Mouse (Mus musculus) left cerebral cortex, adult 11 months (tissue): ENCODE measurements at regions not wholly inside any gene's neighbourhood (a gene's known extent, or its start where the extent isn't known, plus 50 kb on each side); places are given as distances from the start of the nearest gene placed in this dataset.

Source experiments
- DNase-seq: peaks from one replicate; pipeline ENCODE4 v3.0.0; 2022; ENCODE audit warnings: low spot score

DNA sequence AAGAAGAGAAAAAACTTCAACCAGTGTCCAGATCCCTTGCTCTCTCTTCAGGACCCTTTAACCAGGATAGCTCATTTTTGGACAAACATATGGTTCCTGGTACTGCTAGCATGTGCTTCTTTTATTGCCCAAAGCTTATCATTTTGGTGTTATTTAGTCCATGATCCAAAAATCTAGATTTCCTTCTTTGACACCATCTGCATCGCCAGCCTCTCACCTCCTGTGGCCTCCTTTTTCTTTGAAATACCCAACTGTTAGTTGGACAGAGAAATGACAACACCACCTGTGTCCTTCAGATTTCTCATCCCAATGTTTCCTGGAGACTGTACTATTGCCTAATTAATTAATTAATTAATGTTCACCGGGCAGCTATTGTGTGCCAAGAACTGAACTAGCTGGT lies 188.0 kb upstream of the Plppr1 start:
- DNase-seq, result no peak

DNA sequence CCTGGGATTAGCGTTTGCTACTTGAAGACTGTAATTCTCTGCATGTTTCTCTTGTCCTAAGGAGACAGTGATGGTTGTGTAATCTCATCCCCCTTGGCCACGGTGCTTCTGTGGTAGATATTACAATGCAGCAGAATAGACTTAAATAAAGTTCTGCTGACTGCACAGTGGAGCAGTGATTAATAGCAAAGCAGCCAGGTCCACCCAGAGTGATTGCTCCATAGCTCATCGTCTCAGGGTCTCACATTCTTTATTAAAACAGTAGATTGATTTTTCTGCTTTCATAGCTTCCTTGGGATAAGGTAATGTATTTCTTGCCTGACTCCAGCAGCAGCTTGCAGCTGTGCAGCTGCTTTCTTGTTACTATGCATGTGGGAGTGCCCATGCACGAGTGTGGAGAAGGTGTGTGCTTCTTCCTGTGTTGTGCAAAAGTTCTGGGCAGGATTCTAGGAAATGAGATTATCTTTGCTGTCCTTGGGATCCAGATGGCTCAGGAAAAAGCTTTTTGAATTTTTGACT lies 169.9 kb upstream of the Plppr1 start:
- DNase-seq, result no peak

DNA sequence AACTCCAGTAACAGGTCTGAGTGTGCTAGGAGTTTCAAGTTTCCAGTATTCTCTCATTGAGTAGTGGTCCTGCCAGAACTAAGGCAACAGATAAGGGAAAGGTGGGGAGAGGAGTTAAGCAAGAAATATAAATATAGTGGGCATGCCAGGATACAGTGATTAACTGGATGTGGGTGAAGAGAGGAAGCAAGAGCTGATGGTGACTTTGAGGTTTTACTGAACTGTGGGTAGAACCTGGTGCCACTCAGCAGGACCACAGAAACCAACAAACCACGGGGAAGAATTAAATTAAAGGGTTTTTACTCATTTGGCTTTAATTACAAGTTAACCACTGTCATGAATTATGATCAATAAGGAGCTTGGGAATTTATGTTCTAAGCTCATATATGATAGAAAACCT lies 154.5 kb upstream of the Plppr1 start:
- DNase-seq, result no peak

DNA sequence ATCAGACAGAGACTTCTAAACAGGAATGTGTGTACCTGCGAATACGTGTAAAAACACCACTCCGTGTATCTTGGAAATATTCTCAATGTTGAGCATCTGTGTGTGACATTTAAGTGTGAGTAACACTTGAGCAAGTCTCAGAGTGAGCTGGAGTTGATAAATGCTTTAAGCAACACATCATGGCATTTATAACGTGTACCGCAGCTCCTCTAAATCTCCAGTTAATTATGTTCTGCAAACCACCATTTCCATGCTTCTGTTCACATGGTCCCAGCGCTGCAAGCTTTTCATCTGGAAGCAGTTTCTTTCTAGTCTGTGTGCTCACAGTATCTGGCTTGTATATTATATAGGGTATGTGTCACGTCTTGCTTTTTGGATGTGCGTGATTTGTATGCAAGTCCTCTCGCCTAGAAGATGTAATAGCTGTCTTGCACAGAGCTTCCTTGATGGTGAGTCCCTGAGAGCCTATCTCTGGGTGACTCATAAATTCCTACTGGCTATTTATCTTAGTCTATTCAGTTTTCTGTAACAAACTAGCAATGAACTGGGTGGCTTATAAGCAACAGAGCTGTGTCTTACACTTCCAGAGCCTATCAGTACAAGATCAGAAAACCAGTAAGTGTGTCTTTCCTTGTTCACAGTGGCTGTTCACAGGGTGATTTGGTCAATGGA lies 153.7 kb upstream of the Plppr1 start:
- no peak for DNase-seq

DNA sequence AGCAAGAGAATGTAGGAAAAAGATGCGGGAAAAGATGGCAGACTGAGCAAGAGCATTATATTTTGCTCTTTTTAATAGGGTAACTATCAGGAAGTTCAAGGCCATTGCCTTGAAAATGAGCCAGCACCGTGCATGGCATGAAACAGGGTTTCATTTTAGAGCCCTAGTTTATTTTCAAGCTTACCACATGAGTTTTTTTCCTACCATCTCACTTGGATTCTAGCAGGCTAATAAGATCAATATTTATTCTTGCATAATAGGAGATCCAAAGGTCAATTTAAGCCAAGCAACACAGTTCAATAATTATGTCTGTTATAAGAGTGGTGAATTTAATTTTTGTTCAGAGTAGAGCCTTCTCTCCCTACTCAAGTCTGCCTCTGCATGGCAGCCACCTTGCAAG lies 149.9 kb upstream of the Plppr1 start:
- no peak for DNase-seq

DNA sequence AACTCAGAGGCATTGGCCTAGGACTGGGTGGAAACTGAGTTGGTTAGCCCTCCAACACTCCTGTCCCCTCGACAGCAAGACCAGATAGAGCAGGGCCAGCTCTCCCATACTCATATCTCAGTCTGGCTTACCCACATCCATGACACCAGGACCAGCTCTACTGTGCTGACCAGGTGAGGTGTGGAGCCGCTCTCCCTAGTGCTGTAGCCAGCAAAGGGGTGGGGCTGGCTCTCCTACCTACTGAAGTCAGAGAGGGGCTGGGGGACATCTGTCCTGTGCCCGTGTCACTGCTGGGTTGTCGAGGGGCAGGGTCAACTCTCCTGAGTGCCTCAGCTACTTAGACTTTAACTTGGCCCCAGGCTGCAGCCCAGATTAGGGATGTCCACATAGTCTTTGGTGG lies 145.8 kb upstream of the Plppr1 start:
- DNase-seq, result no peak

DNA sequence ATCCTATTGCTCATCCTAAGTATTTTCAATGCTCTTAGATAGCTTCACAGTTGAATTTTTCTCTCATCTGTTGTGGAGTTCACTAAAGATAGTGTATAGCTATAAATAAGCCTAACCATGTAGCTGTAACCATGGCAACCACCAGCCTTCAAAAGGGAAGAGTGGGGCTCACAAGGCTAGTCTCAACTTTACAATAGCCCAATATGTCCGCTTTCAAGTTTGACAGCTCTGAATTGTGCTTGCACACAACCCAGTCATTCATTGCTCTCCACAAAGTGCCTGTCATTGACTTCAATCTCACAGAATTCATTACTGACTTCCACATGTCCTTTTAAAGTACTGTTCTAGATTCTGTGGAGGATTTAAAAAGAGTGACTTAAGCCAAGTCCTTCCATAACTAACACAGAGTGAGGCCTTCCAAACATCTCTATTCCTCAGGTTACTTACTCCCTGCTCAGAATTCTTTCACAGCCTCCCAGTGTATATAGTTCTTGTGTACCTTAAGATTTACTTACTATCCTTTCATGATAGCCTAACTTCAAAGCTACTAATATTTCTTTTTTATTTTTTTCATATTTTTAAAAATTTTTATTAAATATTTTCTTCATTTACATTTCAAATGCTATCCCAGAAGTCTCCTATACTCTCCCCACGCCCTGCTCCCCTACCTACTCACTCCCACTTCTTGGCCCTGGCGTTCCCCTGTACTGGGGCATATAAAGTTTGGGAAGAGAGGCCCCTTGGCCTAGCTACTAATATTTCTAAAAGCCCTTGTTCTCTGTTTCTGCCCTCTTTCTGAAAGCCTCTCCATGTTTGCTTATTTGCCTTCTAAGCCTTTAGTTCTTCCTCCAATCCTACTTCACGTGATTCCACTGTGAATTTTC lies 134.3 kb upstream of the Plppr1 start:
- DNase-seq, result peak; percentile 70

DNA sequence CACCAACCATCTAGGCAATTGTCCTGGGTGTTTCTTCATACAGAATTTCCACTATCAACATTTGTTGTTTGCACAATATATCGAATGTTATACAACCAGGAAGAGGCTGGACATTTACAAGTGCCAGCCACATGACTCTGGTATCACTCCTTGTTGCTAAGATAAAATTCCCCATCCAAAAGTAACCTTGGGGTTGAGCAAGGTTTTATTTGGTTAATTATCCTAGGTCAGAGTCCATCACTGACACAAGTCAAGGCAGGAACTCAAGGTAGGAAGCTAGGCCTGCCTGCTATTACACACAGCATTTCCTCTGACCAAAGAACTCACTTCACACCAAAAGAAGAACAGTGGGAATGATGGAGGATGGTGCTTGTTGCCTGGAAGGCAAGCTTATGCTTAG lies 120.7 kb upstream of the Plppr1 start:
- no peak for DNase-seq

DNA sequence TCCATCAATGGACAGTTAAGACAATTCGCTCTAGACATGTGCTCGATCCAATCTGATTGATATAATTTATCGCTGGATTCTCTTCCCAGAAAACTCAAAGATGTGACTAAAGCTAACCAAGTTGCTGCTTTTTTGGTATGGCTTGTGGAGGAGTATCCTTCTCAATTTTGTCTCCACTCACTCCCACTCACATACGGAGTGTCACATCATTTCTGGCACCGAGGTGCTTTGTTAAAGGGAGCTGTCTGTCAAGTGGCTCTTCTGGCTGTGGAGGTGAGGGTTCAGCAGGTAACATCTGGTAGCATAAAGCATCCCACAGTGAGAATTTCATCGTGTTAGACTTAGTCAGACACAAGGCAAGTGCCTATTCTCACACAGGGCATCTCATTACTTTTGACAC lies 120.2 kb upstream of the Plppr1 start:
- peak; percentile 29 for DNase-seq

DNA sequence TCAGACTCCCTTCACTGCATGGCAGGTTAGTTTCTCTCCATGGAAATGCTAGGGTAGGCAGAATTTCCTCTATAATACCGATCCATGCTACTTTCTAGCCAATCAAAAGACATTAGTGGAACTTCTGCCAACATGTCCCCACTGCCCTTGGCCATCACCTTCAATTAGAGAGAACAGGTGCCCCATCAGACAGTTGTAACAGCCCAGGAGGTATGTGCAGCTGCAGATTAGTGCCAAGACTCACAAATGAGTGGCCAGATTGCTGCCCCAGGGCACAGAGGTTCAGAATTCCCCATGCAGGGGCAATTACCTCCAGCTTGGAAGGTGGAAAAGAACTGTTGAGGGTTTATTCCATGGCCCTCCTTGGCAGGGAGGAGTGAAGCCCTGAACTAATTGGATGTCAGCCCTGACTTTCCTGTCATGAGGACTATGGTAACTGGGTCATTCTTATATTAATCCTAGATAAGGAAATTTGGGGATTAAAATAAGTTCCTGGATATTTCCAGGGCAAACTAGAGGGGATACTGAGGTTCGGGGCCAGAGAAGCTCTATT lies 113.7 kb upstream of the Plppr1 start:
- DNase-seq, result no peak

DNA sequence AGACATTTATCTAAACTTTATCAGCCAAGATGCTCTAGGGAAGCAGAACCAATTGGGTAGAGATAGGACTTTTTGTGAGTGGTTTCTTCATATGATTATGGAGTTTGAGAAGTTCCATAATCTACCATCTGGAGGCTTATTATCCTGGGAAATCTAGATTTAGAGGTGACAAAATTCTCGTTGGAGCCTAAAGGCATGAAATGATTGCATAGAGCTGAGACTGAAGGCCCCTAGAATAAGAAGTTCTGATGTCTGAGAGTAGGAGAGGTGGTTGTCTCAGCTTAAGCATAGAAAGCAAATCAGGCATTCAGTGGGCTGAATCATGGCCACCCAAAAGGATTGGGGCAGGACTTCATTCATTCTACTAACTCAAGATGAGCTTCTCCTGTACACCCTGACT lies 106.1 kb upstream of the Plppr1 start:
- DNase-seq, result no peak

DNA sequence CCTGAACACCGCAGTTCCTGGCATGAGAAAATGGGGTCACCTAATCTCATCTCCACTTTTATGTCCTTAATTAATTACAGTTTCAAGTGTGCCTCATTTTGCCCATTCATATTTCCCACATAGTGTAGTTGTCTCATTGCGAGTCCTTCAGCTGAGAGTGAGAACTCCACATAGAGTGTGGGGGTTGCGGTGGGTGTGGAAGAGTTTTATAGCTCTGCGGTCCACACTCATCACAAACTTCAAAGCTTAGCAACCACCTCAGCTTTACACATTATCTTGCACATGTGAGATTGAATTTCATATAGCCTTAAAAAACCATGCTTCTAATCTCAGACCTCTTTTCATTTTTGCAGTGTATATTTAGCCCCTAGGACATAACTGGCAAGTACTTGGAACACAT lies 83.3 kb upstream of the Plppr1 start:
- DNase-seq, result no peak

DNA sequence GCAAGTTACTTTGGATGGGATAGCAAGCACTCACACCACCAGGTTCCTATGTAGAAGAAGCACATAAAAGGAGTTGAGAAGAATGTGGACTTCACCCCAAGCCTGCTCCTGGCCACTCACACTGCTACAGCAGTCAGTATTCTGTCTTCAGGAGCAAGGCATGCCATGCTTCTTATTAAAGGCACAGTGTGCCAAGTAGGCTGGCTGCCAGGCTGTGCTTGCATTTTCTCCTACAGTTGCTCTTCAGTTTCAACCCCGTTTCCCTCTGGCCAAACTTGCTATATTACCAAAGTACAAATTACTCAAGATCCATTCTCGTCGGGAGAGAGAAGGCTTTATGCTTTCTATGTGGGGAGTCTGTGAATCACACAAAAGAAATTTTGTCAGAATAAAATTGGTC lies 67.1 kb upstream of the Plppr1 start:
- DNase-seq, result no peak
